Mouse (Mus musculus) ES-Bruce4 (cell line): ENCODE measurements around the gene Gm45717. TPM values are rescaled to one million over a fixed set of nuclear protein-coding genes. Genes with fewer than 3 reads are reported as not detected.

Experiments
- H3K27ac ChIP-seq: 2 replicates; pipeline ENCODE4 v1.5.1; 2012; ENCODE audit warnings: low read length, inconsistent platforms; ENCODE audit not compliant: insufficient read depth
- H3K27me3 ChIP-seq: 2 replicates; pipeline ENCODE4 v1.6.1; 2012; ENCODE audit warnings: mild to moderate bottlenecking, low read length, inconsistent platforms; ENCODE audit not compliant: control insufficient read depth, poor library complexity, insufficient read depth, severe bottlenecking
- H3K36me3 ChIP-seq: 2 replicates; pipeline ENCODE4 v1.6.1; 2012; ENCODE audit warnings: inconsistent platforms, mild to moderate bottlenecking, low read length, moderate library complexity; ENCODE audit not compliant: control insufficient read depth, poor library complexity, insufficient read depth, severe bottlenecking
- H3K4me1 ChIP-seq: one replicate; pipeline ENCODE4 v1.8.1; 2011; ENCODE audit warnings: low read length; ENCODE audit not compliant: control insufficient read depth, insufficient read depth
- H3K4me3 ChIP-seq: 2 replicates; pipeline ENCODE4 v1.5.1; 2011; ENCODE audit warnings: low read depth, mild to moderate bottlenecking, low read length
- H3K9ac ChIP-seq: 2 replicates; pipeline ENCODE4 v1.6.1; 2012; ENCODE audit warnings: low read depth, mild to moderate bottlenecking, inconsistent platforms; ENCODE audit not compliant: poor library complexity, severe bottlenecking
- H3K9me3 ChIP-seq: replicated peaks from 2 replicates; pipeline ENCODE4 v1.6.1; 2012; ENCODE audit warnings: mild to moderate bottlenecking, low read length, inconsistent platforms; ENCODE audit not compliant: control insufficient read depth, poor library complexity, insufficient read depth, severe bottlenecking
- CTCF ChIP-seq: IDR thresholded peaks from one replicate; pipeline ENCODE4 v1.8.1; 2011; ENCODE audit warnings: low read depth, low read length
- EP300 ChIP-seq: IDR thresholded peaks from 2 replicates; pipeline ENCODE4 v1.6.1; 2011; ENCODE audit warnings: low read depth, low read length; ENCODE audit not compliant: insufficient read depth
- POLR2A ChIP-seq: IDR thresholded peaks from one replicate; pipeline ENCODE4 v1.8.1; 2011; ENCODE audit warnings: low read length; ENCODE audit not compliant: insufficient read depth
- polyA plus RNA-seq: library from polyadenylated mRNA; stranded (reverse); fragments of >200 nt; gene quantifications from 2 replicates; pipeline ENCODE4 v1.2.4, GENCODE M21; 2011; ENCODE audit warnings: low read depth; ENCODE audit not compliant: missing spikeins, insufficient read depth, insufficient read length

The Gm45717 gene
- polyA plus RNA-seq, 1 experiment, result 3.1 TPM

GRCm38 (mm10) chr7:140943356-140943755, 12.4 kb downstream of the Gm45717 start:
- Histone ChIP-seq H3K27me3 (no peaks in the 10 kb centered on the region), H3K9me3 (no peaks in the 10 kb centered on the region), H3K27ac (no peak overlapping the region), H3K36me3 (peaks cover 1% of the 10 kb centered on the region; the same call in 1 of the 2 replicates), H3K4me3 (no peak overlapping the region), H3K9ac (no peak overlapping the region), H3K4me1 (peaks cover 2% of the 10 kb centered on the region)
- TF ChIP-seq CTCF, result no peak
- TF ChIP-seq EP300, result no peak

GRCm38 (mm10) chr7:140942811-140943210, 12.9 kb downstream of the Gm45717 start:
- no peak overlapping the region for H3K9ac ChIP-seq
- peaks cover 2% of the 10 kb centered on the region for H3K4me1 ChIP-seq
- H3K36me3 ChIP-seq, result no peaks in the 10 kb centered on the region; the same call in 1 of the 2 replicates
- H3K27ac ChIP-seq, result no peak overlapping the region
- H3K4me3 ChIP-seq, result no peak overlapping the region
- no peaks in the 10 kb centered on the region for H3K9me3 ChIP-seq
- H3K27me3 ChIP-seq, result no peaks in the 10 kb centered on the region
- TF ChIP-seq EP300, result no peak
- no peak for TF ChIP-seq CTCF
- no peak for TF ChIP-seq POLR2A

GRCm38 (mm10) chr7:140942341-140942740, 13.4 kb downstream of the Gm45717 start:
- Histone ChIP-seq H3K9me3 (no peaks in the 10 kb centered on the region), H3K9ac (peak overlapping the region; percentile 80), H3K36me3 (no peaks in the 10 kb centered on the region; the same call in 1 of the 2 replicates), H3K27me3 (no peaks in the 10 kb centered on the region), H3K4me1 (peaks cover 2% of the 10 kb centered on the region), H3K4me3 (peak overlapping the region; percentile 94), H3K27ac (peak overlapping the region; percentile 71; the same call in 1 of the 2 replicates)
- TF ChIP-seq POLR2A, result no peak
- no peak for TF ChIP-seq CTCF

GRCm38 (mm10) chr7:140941222-140942051, 14.3 kb downstream of the Gm45717 start, which contains the start of gene Pgghg:
Gene Pgghg, plus strand, starts transcription at chr7:140941391.
- H3K9me3 ChIP-seq, result no peaks in the 10 kb centered on the region
- peak within 1 kb of the TSS; percentile 84 for H3K27ac ChIP-seq

GRCm38 (mm10) chr7:140939669-140940171, 16.0 kb downstream of the Gm45717 start:
- H3K4me3 ChIP-seq, result no peak overlapping the region
- TF ChIP-seq POLR2A (no peak), EP300 (no peak), CTCF (no peak)
- H3K4me1 ChIP-seq, result peaks cover 2% of the 10 kb centered on the region
- H3K9ac ChIP-seq, result 0 out of 2 replicates have a peak overlapping the region, but pooled peaks have one; percentile 40
- no peaks in the 10 kb centered on the region for H3K27me3 ChIP-seq
- H3K36me3 ChIP-seq, result no peaks in the 10 kb centered on the region
- H3K9me3 ChIP-seq, result no peaks in the 10 kb centered on the region
- peak overlapping the region; percentile 88 for H3K27ac ChIP-seq

More at GRCm38 (mm10) chr7:140941222-140942051, 14.3 kb downstream of the Gm45717 start, which contains the start of gene Pgghg:
- Histone ChIP-seq H3K9ac (peak within 1 kb of the TSS; percentile 80), H3K27me3 (no peaks in the 10 kb centered on the region), H3K4me3 (peak within 1 kb of the TSS; percentile 94), H3K4me1 (peaks cover 2% of the 10 kb centered on the region), H3K36me3 (no peaks in the 10 kb centered on the region)
- TF ChIP-seq POLR2A, result no peak
- peak; percentile 65 for TF ChIP-seq CTCF
- TF ChIP-seq EP300, result 0 out of 2 replicates have a peak, but pooled peaks have one; percentile 35

- Histone ChIP-seq H3K36me3 (no peaks in the 10 kb centered on the region), H3K9ac (no peak overlapping the region), H3K27ac (peak overlapping the region; percentile 88), H3K27me3 (no peaks in the 10 kb centered on the region), H3K9me3 (no peaks in the 10 kb centered on the region), H3K4me1 (peaks cover 2% of the 10 kb centered on the region), H3K4me3 (no peak overlapping the region)
- no peak for TF ChIP-seq CTCF
- TF ChIP-seq EP300, result no peak
- TF ChIP-seq POLR2A, result no peak
Observed at GRCm38 (mm10) chr7:140938896-140939295, 16.8 kb downstream of the Gm45717 start.
